Mouse (Mus musculus) ovary, adult 18-20 months (tissue): ENCODE measurements around the gene Chl1.

Source experiments
- DNase-seq: peaks from one replicate; pipeline ENCODE4 v3.0.0; 2022; ENCODE audit warnings: low spot score, mixed read lengths

The Chl1 gene

GRCm38 (mm10) chr6:103665677-103666316 is 155.4 kb downstream of the Chl1 start:
- DNase-seq = no peak

- DNase-seq = no peak
These were observed 162.7 kb downstream of the Chl1 start for GRCm38 (mm10) chr6:103673111-103673510.

- peak; percentile 16 for DNase-seq
These were observed 163.9 kb downstream of the Chl1 start for GRCm38 (mm10) chr6:103674332-103674731.

GRCm38 (mm10) chr6:103675145-103675544 is 164.8 kb downstream of the Chl1 start:
- DNase-seq = no peak

- no peak for DNase-seq
These were observed 166.3 kb downstream of the Chl1 start for GRCm38 (mm10) chr6:103676664-103677063.

GRCm38 (mm10) chr6:103677072-103677471 is 166.7 kb downstream of the Chl1 start:
- DNase-seq = no peak

GRCm38 (mm10) chr6:103682854-103683574 is 172.6 kb downstream of the Chl1 start:
- no peak for DNase-seq

- DNase-seq = no peak
These were observed 182.1 kb downstream of the Chl1 start for GRCm38 (mm10) chr6:103692511-103692910.

- DNase-seq = no peak
These were observed 187.1 kb downstream of the Chl1 start for GRCm38 (mm10) chr6:103697349-103698028.

GRCm38 (mm10) chr6:103699482-103699881 is 189.1 kb downstream of the Chl1 start:
- DNase-seq = no peak

- no peak for DNase-seq
These were observed 189.5 kb downstream of the Chl1 start for GRCm38 (mm10) chr6:103699895-103700294.

GRCm38 (mm10) chr6:103700336-103700735 is 189.9 kb downstream of the Chl1 start:
- no peak for DNase-seq

GRCm38 (mm10) chr6:103706366-103706765 is 196.0 kb downstream of the Chl1 start:
- DNase-seq = no peak

- no peak for DNase-seq
These were observed 228.9 kb downstream of the Chl1 start for GRCm38 (mm10) chr6:103739291-103739690.

GRCm38 (mm10) chr6:103742784-103743183 is 232.4 kb downstream of the Chl1 start:
- no peak for DNase-seq

GRCm38 (mm10) chr6:103746103-103746502 is 235.7 kb downstream of the Chl1 start:
- no peak for DNase-seq

GRCm38 (mm10) chr6:103749122-103749773 is 238.9 kb downstream of the Chl1 start:
- no peak for DNase-seq

GRCm38 (mm10) chr6:103753891-103754290 is 243.5 kb downstream of the Chl1 start:
- no peak for DNase-seq

- DNase-seq = no peak
These were observed 256.4 kb downstream of the Chl1 start for GRCm38 (mm10) chr6:103766830-103767229.

GRCm38 (mm10) chr6:103781058-103781457 is 270.7 kb downstream of the Chl1 start:
- DNase-seq = no peak

- no peak for DNase-seq
These were observed 280.8 kb downstream of the Chl1 start for GRCm38 (mm10) chr6:103791077-103791632.

GRCm38 (mm10) chr6:103795241-103795640 is 284.9 kb downstream of the Chl1 start:
- DNase-seq = no peak
